Mouse (Mus musculus) limb, embryonic 10.5 days (tissue): ENCODE data around the gene 1700012B07Rik. TPM values are rescaled to one million over a fixed set of nuclear protein-coding genes. Genes with fewer than 3 reads are reported as not detected.

Source experiments
- DNase-seq: peaks from one replicate; pipeline ENCODE4 v3.0.0-alpha.2; 2017; ENCODE audit warnings: low spot score
- H3K27ac ChIP-seq: fragments of 300-500 bp; sonication (generic); 2 replicates; pipeline ENCODE4 v1.5.1; 2016; ENCODE audit warnings: mild to moderate bottlenecking
- H3K27me3 ChIP-seq: fragments of 300-500 bp; sonication (generic); 2 replicates; pipeline ENCODE4 v1.6.1; 2016; ENCODE audit warnings: low read depth, mild to moderate bottlenecking; ENCODE audit not compliant: poor library complexity, severe bottlenecking
- H3K36me3 ChIP-seq: fragments of 300-500 bp; sonication (generic); 2 replicates; pipeline ENCODE4 v1.6.1; 2016; ENCODE audit warnings: mild to moderate bottlenecking, moderate library complexity
- H3K4me1 ChIP-seq: fragments of 300-500 bp; sonication (generic); 2 replicates; pipeline ENCODE4 v1.6.1; 2016
- H3K4me3 ChIP-seq: fragments of 300-500 bp; sonication (generic); 2 replicates; pipeline ENCODE4 v1.5.1; 2016; ENCODE audit warnings: mild to moderate bottlenecking, moderate library complexity
- H3K9me3 ChIP-seq: fragments of 300-500 bp; sonication (generic); replicated peaks from 2 replicates; pipeline ENCODE4 v1.6.1; 2016; ENCODE audit warnings: mild to moderate bottlenecking
- WGBS: fragments of 180-500 bp; shearing (Covaris S2); methylation state at CpG from one replicate; pipeline ENCODE4 v1.1.7; 2016; 5-methylcytosine and 5-hydroxymethylcytosine counted together
- polyA plus RNA-seq: library from polyadenylated mRNA; unstranded; fragments of >200 nt; fragmentation: Nextera tagmentation; extraction: Ambion mirVana; gene quantifications from 2 replicates; pipeline ENCODE4 v1.2.1, GENCODE M21; 2016

1700012B07Rik gene
- polyA plus RNA-seq, 1 experiment from 2014 or later, result not detected

GRCm38 (mm10) chr11:109863951-109864350 is 36.1 kb upstream of the 1700012B07Rik start:
- DNase-seq, result no peak
- 90% methylated on average over 7 of the region's 7 CpGs for WGBS

DNA sequence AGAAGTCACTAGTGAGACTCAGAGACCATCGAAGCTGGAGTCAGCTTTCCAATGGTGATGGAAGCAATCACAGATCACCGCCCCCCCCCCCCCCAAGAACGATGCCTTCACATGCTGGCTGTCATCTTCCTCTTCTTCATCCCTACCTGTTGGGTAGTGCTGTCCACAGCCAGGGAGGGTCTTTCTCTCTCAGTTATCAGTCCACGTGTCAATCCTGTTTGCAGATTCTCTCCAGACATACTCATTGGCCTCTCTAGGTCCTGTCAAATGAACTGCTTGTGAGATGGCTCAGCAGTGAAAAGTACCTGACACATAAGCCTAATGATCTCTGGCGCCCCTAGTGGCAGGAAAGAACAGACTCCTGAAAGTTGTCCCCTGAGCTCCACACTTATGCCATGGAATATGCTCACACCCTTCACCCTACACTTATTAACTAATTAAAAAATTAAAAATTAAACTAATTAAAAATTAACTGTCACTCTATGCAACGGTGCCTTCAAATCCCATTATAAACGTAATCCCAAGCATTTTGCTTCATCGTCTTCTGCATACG is 35.4 kb upstream of the 1700012B07Rik start:
- H3K36me3 ChIP-seq, result no peaks in the 10 kb centered on the region
- no peak overlapping the region for H3K4me3 ChIP-seq
- peaks cover 10% of the 10 kb centered on the region for H3K4me1 ChIP-seq
- H3K27me3 ChIP-seq, result no peaks in the 10 kb centered on the region
- DNase-seq, result peak; percentile 70
- 72% methylated on average over 9 of the region's 9 CpGs for WGBS
- H3K27ac ChIP-seq, result no peak overlapping the region
- H3K9me3 ChIP-seq, result no peaks in the 10 kb centered on the region

More at GRCm38 (mm10) chr11:109863951-109864350, 36.1 kb upstream of the 1700012B07Rik start:
- Histone ChIP-seq H3K4me3 (no peak overlapping the region), H3K27ac (no peak overlapping the region), H3K27me3 (no peaks in the 10 kb centered on the region), H3K36me3 (no peaks in the 10 kb centered on the region), H3K4me1 (peaks cover 10% of the 10 kb centered on the region), H3K9me3 (no peaks in the 10 kb centered on the region)

GRCm38 (mm10) chr11:109860508-109860907 is 32.7 kb upstream of the 1700012B07Rik start:
- peaks cover 10% of the 10 kb centered on the region for H3K4me1 ChIP-seq
- peak overlapping the region; percentile 13; the same call in 1 of the 2 replicates for H3K4me3 ChIP-seq
- no peaks in the 10 kb centered on the region for H3K9me3 ChIP-seq
- peak overlapping the region; percentile 61; the same call in 1 of the 2 replicates for H3K27ac ChIP-seq
- 13% methylated on average over 10 of the region's 10 CpGs for WGBS
- DNase-seq, result peak; percentile 95
- H3K36me3 ChIP-seq, result no peaks in the 10 kb centered on the region
- H3K27me3 ChIP-seq, result no peaks in the 10 kb centered on the region

DNA sequence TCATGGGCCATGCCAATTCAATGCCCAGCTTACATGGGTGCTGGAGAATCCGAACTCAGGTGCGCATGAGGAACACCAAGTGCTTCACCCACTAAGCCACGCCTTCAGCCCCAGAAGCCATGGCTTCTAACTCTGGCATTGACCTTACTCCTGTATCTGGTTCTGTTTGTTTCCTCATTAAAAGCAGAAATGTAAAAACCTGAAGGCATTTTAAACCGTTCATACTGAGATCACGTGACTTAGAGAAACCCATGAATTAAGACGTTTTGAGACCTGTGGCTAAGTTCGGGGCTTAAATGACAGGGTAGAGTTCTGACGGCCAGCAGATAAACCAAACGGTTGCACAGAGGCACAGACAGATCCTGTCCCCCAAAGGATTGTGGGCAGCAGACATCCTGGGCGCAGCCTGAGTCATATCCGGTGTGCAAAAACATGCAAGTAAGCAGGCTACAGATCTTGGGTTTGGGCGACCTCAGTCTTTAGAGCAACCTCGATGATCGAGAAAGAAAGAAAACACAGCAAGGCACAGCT is 32.2 kb upstream of the 1700012B07Rik start:
- peak overlapping the region; percentile 61; the same call in 1 of the 2 replicates for H3K27ac ChIP-seq

DNA sequence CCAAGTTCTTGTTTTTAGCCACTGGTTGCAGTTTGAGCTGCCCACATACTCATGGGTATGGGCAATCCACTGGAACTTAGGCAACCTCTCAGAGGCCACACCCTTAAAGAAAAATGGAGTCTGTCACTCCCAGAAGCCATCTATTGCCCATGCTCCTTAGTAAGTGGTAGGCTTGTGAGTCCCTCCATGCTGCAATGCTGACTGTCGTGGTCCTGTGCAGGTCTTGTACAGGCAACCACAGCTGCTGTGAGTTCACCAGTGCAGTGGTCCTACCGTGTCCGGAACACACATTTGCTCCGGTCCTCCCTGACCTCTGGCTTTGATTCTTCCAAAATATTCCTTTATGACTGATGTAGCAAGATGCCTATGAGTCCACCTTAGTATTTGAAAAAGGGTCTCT is 31.6 kb upstream of the 1700012B07Rik start:
- no peaks in the 10 kb centered on the region for H3K36me3 ChIP-seq
- no peak overlapping the region for H3K4me3 ChIP-seq
- DNase-seq, result no peak
- H3K4me1 ChIP-seq, result peaks cover 7% of the 10 kb centered on the region
- H3K27ac ChIP-seq, result no peak overlapping the region
- 95% methylated on average over 4 of the region's 4 CpGs for WGBS
- H3K27me3 ChIP-seq, result no peaks in the 10 kb centered on the region
- H3K9me3 ChIP-seq, result no peaks in the 10 kb centered on the region

More for the DNA sequence above, 32.2 kb upstream of the 1700012B07Rik start:
- no peak for DNase-seq
- Histone ChIP-seq H3K27me3 (no peaks in the 10 kb centered on the region), H3K36me3 (no peaks in the 10 kb centered on the region), H3K4me1 (peaks cover 7% of the 10 kb centered on the region), H3K9me3 (no peaks in the 10 kb centered on the region), H3K4me3 (peak overlapping the region; percentile 13; the same call in 1 of the 2 replicates)
- WGBS, result 74% methylated on average over 14 of the region's 14 CpGs

GRCm38 (mm10) chr11:109857086-109857485 is 29.2 kb upstream of the 1700012B07Rik start:
- 69% methylated on average over 10 of the region's 10 CpGs for WGBS

GRCm38 (mm10) chr11:109854056-109854455 is 26.2 kb upstream of the 1700012B07Rik start:
- peaks cover 17% of the 10 kb centered on the region for H3K4me1 ChIP-seq
- H3K27ac ChIP-seq, result no peak overlapping the region
- no peak overlapping the region for H3K4me3 ChIP-seq
- 86% methylated on average over 8 of the region's 8 CpGs for WGBS
- no peaks in the 10 kb centered on the region for H3K9me3 ChIP-seq
- no peaks in the 10 kb centered on the region for H3K27me3 ChIP-seq
- no peak for DNase-seq
- no peaks in the 10 kb centered on the region for H3K36me3 ChIP-seq

More at GRCm38 (mm10) chr11:109857086-109857485, 29.2 kb upstream of the 1700012B07Rik start:
- H3K4me3 ChIP-seq, result no peak overlapping the region
- H3K9me3 ChIP-seq, result no peaks in the 10 kb centered on the region
- H3K4me1 ChIP-seq, result peaks cover 23% of the 10 kb centered on the region
- H3K27me3 ChIP-seq, result no peaks in the 10 kb centered on the region
- no peaks in the 10 kb centered on the region for H3K36me3 ChIP-seq
- H3K27ac ChIP-seq, result no peak overlapping the region
- DNase-seq, result no peak

GRCm38 (mm10) chr11:109853228-109853966 is 25.6 kb upstream of the 1700012B07Rik start:
- H3K4me3 ChIP-seq, result no peak overlapping the region
- no peaks in the 10 kb centered on the region for H3K36me3 ChIP-seq
- 70% methylated on average over 17 of the region's 17 CpGs for WGBS
- H3K27me3 ChIP-seq, result no peaks in the 10 kb centered on the region
- no peaks in the 10 kb centered on the region for H3K9me3 ChIP-seq
- H3K4me1 ChIP-seq, result peaks cover 17% of the 10 kb centered on the region
- no peak for DNase-seq
- no peak overlapping the region for H3K27ac ChIP-seq

- Histone ChIP-seq H3K27ac (no peak overlapping the region), H3K4me3 (no peak overlapping the region), H3K9me3 (no peaks in the 10 kb centered on the region), H3K4me1 (peaks cover 18% of the 10 kb centered on the region), H3K27me3 (no peaks in the 10 kb centered on the region), H3K36me3 (no peaks in the 10 kb centered on the region)
- 88% methylated on average over 4 of the region's 4 CpGs for WGBS
- no peak for DNase-seq
Observed at GRCm38 (mm10) chr11:109851996-109852395, 24.1 kb upstream of the 1700012B07Rik start.

GRCm38 (mm10) chr11:109846343-109846742 is 18.5 kb upstream of the 1700012B07Rik start:
- Histone ChIP-seq H3K27ac (no peak overlapping the region), H3K27me3 (no peaks in the 10 kb centered on the region), H3K9me3 (no peaks in the 10 kb centered on the region), H3K4me1 (peaks cover 33% of the 10 kb centered on the region), H3K4me3 (no peak overlapping the region), H3K36me3 (no peaks in the 10 kb centered on the region)
- WGBS, result 75% methylated on average over 7 of the region's 7 CpGs
- no peak for DNase-seq

DNA sequence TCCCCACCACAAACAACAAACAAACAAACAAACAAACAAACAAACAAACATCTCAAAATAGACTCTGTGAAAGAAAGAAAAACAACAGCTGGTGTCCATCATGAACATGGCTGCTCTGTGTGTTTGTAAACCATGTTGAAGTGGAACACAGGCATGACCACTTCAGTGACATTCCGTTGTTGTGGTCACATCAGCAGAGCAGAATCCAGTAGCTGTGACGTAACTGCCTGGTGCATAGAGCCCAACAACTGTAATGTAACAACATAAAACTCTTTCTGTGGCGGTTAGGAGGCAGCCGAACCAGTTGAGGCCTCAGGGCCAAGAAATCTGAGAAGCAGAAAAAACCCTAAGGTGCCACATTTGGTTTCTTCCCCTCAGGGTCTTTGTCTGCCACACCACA is 17.8 kb upstream of the 1700012B07Rik start:
- Histone ChIP-seq H3K27me3 (no peaks in the 10 kb centered on the region), H3K36me3 (no peaks in the 10 kb centered on the region), H3K9me3 (no peaks in the 10 kb centered on the region), H3K4me3 (no peak overlapping the region), H3K4me1 (peaks cover 33% of the 10 kb centered on the region), H3K27ac (peak overlapping the region; percentile 36; the same call in 1 of the 2 replicates)
- 54% methylated on average over 4 of the region's 4 CpGs for WGBS
- DNase-seq, result no peak

GRCm38 (mm10) chr11:109844466-109844865 is 16.6 kb upstream of the 1700012B07Rik start:
- 69% methylated on average over 5 of the region's 5 CpGs for WGBS
- Histone ChIP-seq H3K4me3 (no peak overlapping the region), H3K9me3 (no peaks in the 10 kb centered on the region), H3K27me3 (no peaks in the 10 kb centered on the region), H3K27ac (no peak overlapping the region), H3K4me1 (peaks cover 33% of the 10 kb centered on the region), H3K36me3 (no peaks in the 10 kb centered on the region)
- DNase-seq, result no peak

GRCm38 (mm10) chr11:109830368-109830767 is 2.5 kb upstream of the 1700012B07Rik start:
- DNase-seq, result no peak
- Histone ChIP-seq H3K36me3 (no peaks in the 10 kb centered on the region), H3K27me3 (no peaks in the 10 kb centered on the region), H3K4me3 (no peak overlapping the region), H3K9me3 (no peaks in the 10 kb centered on the region), H3K4me1 (no peaks in the 10 kb centered on the region), H3K27ac (no peak overlapping the region)
- WGBS, result 96% methylated on average over 5 of the region's 5 CpGs
